Mouse (Mus musculus) forebrain, embryonic 12.5 days (tissue): ENCODE results near the gene Olfr922. TPM values are rescaled to one million over a fixed set of nuclear protein-coding genes. Genes with fewer than 3 reads are reported as not detected.

ENCODE experiments used
- ATAC-seq: fragments of 200-750 bp; cut with Nextera tagmentation; 2 replicates; pipeline ENCODE4 v1.8.0; 2017; ENCODE audit warnings: moderate TSS enrichment; ENCODE audit not compliant: low FRiP score
- H3K27ac ChIP-seq: fragments of 300-500 bp; sonication (generic); 2 replicates; pipeline ENCODE4 v1.5.1; 2016; ENCODE audit warnings: mild to moderate bottlenecking
- H3K27me3 ChIP-seq: fragments of 300-500 bp; sonication (generic); 2 replicates; pipeline ENCODE4 v1.6.1; 2016; ENCODE audit warnings: mild to moderate bottlenecking
- H3K36me3 ChIP-seq: fragments of 300-500 bp; sonication (generic); replicated peaks from 2 replicates; pipeline ENCODE4 v1.6.1; 2016; ENCODE audit warnings: mild to moderate bottlenecking
- H3K4me1 ChIP-seq: fragments of 300-500 bp; sonication (generic); 2 replicates; pipeline ENCODE4 v1.6.1; 2016
- H3K4me2 ChIP-seq: fragments of 300-500 bp; sonication (generic); 2 replicates; pipeline ENCODE4 v1.6.1; 2016; ENCODE audit warnings: mild to moderate bottlenecking, moderate library complexity
- H3K4me3 ChIP-seq: fragments of 300-500 bp; sonication (generic); replicated peaks from 2 replicates; pipeline ENCODE4 v1.5.1; 2016; ENCODE audit warnings: mild to moderate bottlenecking
- H3K9ac ChIP-seq: fragments of 300-500 bp; sonication (generic); 2 replicates; pipeline ENCODE4 v1.6.1; 2016; ENCODE audit warnings: mild to moderate bottlenecking
- H3K9me3 ChIP-seq: fragments of 300-500 bp; sonication (generic); 2 replicates; pipeline ENCODE4 v1.6.1; 2016
- WGBS: fragments of 180-500 bp; shearing (Covaris S2); methylation state at CpG from one replicate; pipeline ENCODE4 v1.1.7; 2016; 5-methylcytosine and 5-hydroxymethylcytosine counted together
- polyA plus RNA-seq: library from polyadenylated mRNA; unstranded; fragments of >200 nt; fragmentation: Nextera tagmentation; extraction: Ambion mirVana; gene quantifications from 2 replicates; pipeline ENCODE4 v1.2.1, GENCODE M21; 2016

Olfr922 gene
- polyA plus RNA-seq, result not detected in 2 replicates

DNA sequence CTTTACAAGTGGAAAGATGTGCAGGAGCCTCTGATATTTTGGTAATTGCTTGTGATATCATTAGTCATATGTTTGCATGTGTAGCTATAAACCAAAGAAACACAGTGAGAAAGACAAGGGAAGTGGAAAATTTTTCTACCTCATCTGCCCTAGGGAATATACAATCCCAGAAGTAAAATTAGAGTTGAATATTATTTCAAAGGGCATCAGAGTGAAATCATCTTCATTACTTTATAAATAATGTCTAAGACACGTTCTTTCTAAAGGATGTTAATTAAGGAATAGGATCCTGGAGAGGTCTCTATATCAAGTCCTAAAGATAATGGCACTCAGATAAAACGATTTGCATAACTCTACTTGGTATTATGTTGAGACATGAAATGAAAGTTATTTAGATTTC is at the start of gene Olfr922:
TSS of gene Olfr922 (plus strand) at position 301 of the 400 bp plus-strand sequence.
- no peaks in the 10 kb centered on the region for H3K4me1 ChIP-seq
- H3K36me3 ChIP-seq, result no peaks in the 10 kb centered on the region
- H3K4me3 ChIP-seq, result no peak within 1 kb of the TSS
- H3K27ac ChIP-seq, result no peak within 1 kb of the TSS
- ATAC-seq, result no peak
- no peaks in the 10 kb centered on the region for H3K9me3 ChIP-seq
- H3K27me3 ChIP-seq, result no peaks in the 10 kb centered on the region
- H3K4me2 ChIP-seq, result no peak within 1 kb of the TSS
- no peak within 1 kb of the TSS for H3K9ac ChIP-seq
- WGBS, result 69% methylated on average over 2 of the region's 2 CpGs

DNA sequence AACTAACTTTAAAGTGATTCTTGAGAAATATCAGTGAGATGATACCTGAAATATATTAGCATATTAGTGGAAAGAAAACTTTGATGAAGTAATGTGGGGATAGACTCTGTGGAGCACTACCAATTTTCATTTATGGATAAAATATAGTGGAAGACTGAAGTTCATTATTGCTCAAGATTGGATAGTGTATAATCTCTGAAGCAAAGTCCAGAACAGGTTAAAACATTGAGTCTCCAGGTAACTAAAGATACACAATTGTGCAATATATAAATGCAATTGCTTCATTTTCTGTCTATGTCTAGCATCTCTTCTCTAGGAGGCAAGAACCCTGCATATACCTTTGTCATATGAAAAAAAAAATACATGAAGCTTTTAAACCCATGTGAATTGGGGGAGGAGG is 41.6 kb upstream of the Olfr922 start, which contains the start of gene Olfr921:
TSS of gene Olfr921 (plus strand) at position 301 of the 400 bp plus-strand sequence.
- Histone ChIP-seq H3K27ac (no peak within 1 kb of the TSS), H3K27me3 (no peaks in the 10 kb centered on the region), H3K9me3 (no peaks in the 10 kb centered on the region), H3K4me3 (no peak within 1 kb of the TSS), H3K36me3 (no peaks in the 10 kb centered on the region), H3K4me2 (no peak within 1 kb of the TSS), H3K9ac (no peak within 1 kb of the TSS), H3K4me1 (no peaks in the 10 kb centered on the region)
- no peak for ATAC-seq

DNA sequence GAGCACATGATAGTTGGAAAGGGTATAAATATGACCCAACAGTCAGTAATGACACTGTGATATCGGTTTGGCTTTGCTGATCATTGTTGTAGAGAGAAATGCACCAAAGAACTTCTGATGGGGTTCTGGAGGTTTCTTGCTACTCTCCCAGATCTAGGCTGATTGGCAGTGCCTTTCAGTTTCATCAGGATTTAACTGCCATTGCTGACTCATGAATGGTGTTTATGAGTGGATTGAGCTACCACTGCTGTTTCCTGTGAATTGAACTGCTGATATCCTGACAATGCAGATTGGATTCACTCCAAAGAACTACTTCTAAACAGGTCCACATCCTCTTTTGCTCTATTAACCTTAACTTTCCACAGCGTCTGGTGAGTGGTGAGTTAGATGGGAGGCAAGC is 21.7 kb upstream of the Olfr922 start:
- no peaks in the 10 kb centered on the region for H3K36me3 ChIP-seq
- 86% methylated on average over 2 of the region's 2 CpGs for WGBS
- H3K9me3 ChIP-seq, result no peaks in the 10 kb centered on the region
- no peak overlapping the region for H3K4me2 ChIP-seq
- no peaks in the 10 kb centered on the region for H3K4me1 ChIP-seq
- H3K9ac ChIP-seq, result no peak overlapping the region
- no peaks in the 10 kb centered on the region for H3K27me3 ChIP-seq
- no peak overlapping the region for H3K27ac ChIP-seq
- H3K4me3 ChIP-seq, result no peak overlapping the region
- no peak for ATAC-seq

DNA sequence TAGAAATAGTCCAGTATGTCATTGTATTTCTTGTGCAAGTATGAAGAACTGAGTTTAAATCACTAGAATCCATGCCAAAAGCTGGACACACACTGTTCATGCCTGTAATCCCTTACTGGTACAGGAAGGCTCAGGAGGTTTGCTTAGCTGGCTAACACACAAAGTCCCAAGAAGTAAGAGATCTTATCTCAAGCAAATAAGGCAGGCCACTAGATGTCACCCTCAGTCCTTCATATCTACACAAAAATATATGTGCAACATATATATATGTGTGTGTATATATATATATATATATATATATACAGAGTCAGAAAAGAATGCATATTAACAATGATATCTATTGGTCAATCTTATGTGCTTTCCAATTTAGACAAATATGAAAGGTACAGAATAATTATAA is 8.7 kb upstream of the Olfr922 start:
- H3K4me2 ChIP-seq, result no peak overlapping the region
- no peak overlapping the region for H3K4me3 ChIP-seq
- no peak overlapping the region for H3K27ac ChIP-seq
- no peaks in the 10 kb centered on the region for H3K27me3 ChIP-seq
- no peak overlapping the region for H3K9ac ChIP-seq
- H3K4me1 ChIP-seq, result no peaks in the 10 kb centered on the region
- no peaks in the 10 kb centered on the region for H3K9me3 ChIP-seq
- no peaks in the 10 kb centered on the region for H3K36me3 ChIP-seq
- ATAC-seq, result no peak

DNA sequence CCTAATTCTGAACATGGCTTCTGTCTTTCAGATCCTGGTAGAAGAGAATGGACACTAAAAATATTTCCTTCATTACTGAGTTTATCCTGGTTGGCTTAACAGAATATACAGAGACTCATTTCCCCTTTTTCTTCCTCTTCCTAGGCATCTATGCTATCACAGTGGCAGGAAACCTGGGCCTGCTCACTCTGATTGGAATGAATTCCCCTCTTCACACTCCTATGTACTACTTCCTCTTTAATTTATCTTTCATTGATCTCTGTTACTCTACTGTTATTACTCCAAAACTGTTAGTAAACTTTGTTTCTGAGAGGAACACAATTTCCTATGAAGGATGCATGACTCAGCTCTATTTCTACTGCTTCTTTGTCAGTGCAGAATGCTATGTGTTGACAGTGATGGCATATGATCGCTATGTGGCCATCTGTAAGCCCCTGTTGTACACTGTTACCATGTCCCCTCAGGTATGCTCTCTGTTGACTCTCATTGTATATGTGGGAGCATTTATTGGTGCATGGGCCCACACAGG is 1.1 kb downstream of the Olfr922 start:
- Histone ChIP-seq H3K4me2 (no peak overlapping the region), H3K27me3 (no peaks in the 10 kb centered on the region), H3K4me1 (no peaks in the 10 kb centered on the region), H3K9me3 (no peaks in the 10 kb centered on the region), H3K9ac (no peak overlapping the region), H3K4me3 (no peak overlapping the region), H3K36me3 (no peaks in the 10 kb centered on the region), H3K27ac (no peak overlapping the region)
- 88% methylated on average over 1 of the region's 1 CpGs for WGBS
- no peak for ATAC-seq

DNA sequence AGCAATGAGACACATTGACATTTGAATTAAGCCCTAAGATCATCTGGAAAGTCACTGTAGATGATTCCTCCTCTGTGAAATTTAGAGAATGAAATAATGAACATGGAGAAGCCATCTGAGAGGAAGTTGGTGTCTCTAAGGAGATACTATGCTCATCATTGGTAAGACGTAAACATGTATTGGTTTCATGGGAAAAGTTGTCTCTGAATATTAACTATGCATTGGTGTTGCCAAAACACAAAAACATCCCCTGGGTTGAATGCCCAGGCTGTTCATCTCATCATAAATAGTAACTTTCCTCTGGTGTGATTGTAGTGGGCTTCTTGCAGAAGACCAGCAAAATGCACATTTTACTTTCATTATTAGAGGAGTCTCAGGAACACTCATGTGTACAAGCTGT is 11.8 kb downstream of the Olfr922 start, which contains the start of gene Olfr923:
TSS of gene Olfr923 (plus strand) at position 301 of the 400 bp plus-strand sequence.
- Histone ChIP-seq H3K4me1 (no peaks in the 10 kb centered on the region), H3K4me2 (no peak within 1 kb of the TSS), H3K9me3 (no peaks in the 10 kb centered on the region), H3K4me3 (no peak within 1 kb of the TSS), H3K9ac (no peak within 1 kb of the TSS), H3K36me3 (no peaks in the 10 kb centered on the region), H3K27ac (no peak within 1 kb of the TSS), H3K27me3 (no peaks in the 10 kb centered on the region)
- ATAC-seq, result no peak
- WGBS, result 93% methylated on average over 1 of the region's 1 CpGs

DNA sequence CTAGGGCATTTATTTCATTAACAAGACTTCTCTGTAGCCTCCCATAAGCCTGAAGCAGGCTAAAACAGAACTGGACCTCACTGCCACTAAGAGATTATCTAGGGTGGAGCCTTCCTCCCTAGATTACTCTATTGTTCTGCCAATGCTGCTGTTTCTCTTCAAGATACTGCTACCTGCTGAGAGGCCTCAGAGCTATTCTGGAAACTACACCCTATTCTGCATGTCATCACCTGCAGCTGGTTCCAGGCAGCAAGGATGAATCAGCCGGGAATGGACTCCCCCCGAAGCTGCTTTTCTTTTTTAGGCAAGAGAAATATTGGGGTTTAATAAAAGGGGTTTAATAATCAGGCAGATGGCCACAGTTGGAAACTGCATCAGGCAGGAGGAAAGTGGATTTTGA is 18.6 kb downstream of the Olfr922 start:
- no peaks in the 10 kb centered on the region for H3K36me3 ChIP-seq
- no peaks in the 10 kb centered on the region for H3K4me1 ChIP-seq
- H3K9ac ChIP-seq, result no peak overlapping the region
- no peak overlapping the region for H3K27ac ChIP-seq
- WGBS, result 69% methylated on average over 2 of the region's 2 CpGs
- no peak for ATAC-seq
- no peak overlapping the region for H3K4me3 ChIP-seq
- H3K27me3 ChIP-seq, result no peaks in the 10 kb centered on the region
- no peak overlapping the region for H3K4me2 ChIP-seq
- no peaks in the 10 kb centered on the region for H3K9me3 ChIP-seq

DNA sequence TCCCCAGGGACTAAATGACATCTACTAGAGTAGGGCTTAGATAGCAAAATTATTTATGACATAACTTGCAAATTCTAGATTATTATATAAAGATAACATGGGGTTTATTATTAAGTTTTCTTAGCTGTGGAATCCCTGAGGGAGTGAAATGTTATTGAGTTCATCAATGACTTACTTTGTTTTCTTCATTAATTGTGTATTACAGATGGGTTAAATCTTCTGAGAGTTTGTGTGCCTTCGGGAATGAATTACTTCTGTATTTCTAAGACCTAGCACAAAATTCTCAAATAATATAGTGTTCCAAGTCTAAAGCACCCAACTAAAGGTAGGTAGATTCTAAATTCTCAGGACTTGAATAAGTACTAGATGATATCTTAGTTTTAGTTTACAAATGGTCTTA is 29.7 kb downstream of the Olfr922 start, which contains the start of gene Olfr924:
TSS of gene Olfr924 (plus strand) at position 301 of the 400 bp plus-strand sequence.
- H3K27ac ChIP-seq, result no peak within 1 kb of the TSS
- H3K36me3 ChIP-seq, result no peaks in the 10 kb centered on the region
- 86% methylated on average over 1 of the region's 1 CpGs for WGBS
- H3K4me3 ChIP-seq, result no peak within 1 kb of the TSS
- no peaks in the 10 kb centered on the region for H3K4me1 ChIP-seq
- H3K27me3 ChIP-seq, result no peaks in the 10 kb centered on the region
- H3K9me3 ChIP-seq, result no peaks in the 10 kb centered on the region
- H3K4me2 ChIP-seq, result no peak within 1 kb of the TSS
- no peak within 1 kb of the TSS for H3K9ac ChIP-seq
- ATAC-seq, result no peak

DNA sequence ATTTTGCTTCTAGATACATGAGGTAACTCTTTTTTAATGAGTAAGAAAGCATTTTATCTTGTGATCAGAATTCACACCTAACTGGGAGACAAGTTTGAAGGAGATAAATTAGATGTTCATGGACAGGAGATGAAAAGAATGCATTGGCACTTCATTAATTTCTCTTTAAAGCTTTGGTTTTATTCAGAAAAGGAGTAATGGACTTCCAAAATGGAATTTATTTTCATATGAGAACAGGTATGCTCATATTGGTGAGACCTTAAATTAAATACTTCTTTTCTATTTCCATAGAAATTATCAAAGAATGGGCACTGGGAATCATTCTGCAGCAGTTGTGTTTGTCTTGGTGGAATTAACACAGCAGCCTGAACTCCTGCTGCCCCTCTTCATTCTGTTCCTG is 40.3 kb downstream of the Olfr922 start, which contains the start of gene Olfr26:
TSS of gene Olfr26 (plus strand) at position 301 of the 400 bp plus-strand sequence.
- no peak within 1 kb of the TSS for H3K4me2 ChIP-seq
- no peaks in the 10 kb centered on the region for H3K9me3 ChIP-seq
- H3K4me1 ChIP-seq, result no peaks in the 10 kb centered on the region
- H3K4me3 ChIP-seq, result no peak within 1 kb of the TSS
- no peak within 1 kb of the TSS for H3K9ac ChIP-seq
- H3K27me3 ChIP-seq, result no peaks in the 10 kb centered on the region
- H3K36me3 ChIP-seq, result no peaks in the 10 kb centered on the region
- H3K27ac ChIP-seq, result no peak within 1 kb of the TSS
- no peak for ATAC-seq

Other genes with a start within 250 kb of the Olfr922 start
- not detected in 2 replicates for gene Olfr912, start 234.4 kb upstream of the Olfr922 start, polyA plus RNA-seq
- not detected in 2 replicates for gene Olfr913, start 221.9 kb upstream of the Olfr922 start, polyA plus RNA-seq
- gene Olfr914, start 209.5 kb upstream of the Olfr922 start, polyA plus RNA-seq, result not detected in 2 replicates
- gene Olfr916, start 154.7 kb upstream of the Olfr922 start, polyA plus RNA-seq, result not detected in 2 replicates
- not detected in 2 replicates for gene Olfr917, start 148.8 kb upstream of the Olfr922 start, polyA plus RNA-seq
- not detected in 2 replicates for gene Olfr918, start 140.0 kb upstream of the Olfr922 start, polyA plus RNA-seq
- not detected in 2 replicates for gene Olfr919, start 110.9 kb upstream of the Olfr922 start, polyA plus RNA-seq
- 6.5 and 8.7 TPM in 2 replicates for gene Vwa5a, start 96.3 kb upstream of the Olfr922 start, polyA plus RNA-seq
- gene Olfr920, start 62.3 kb upstream of the Olfr922 start, polyA plus RNA-seq, result not detected in 2 replicates
- not detected in 2 replicates for gene Olfr921, start 41.5 kb upstream of the Olfr922 start, polyA plus RNA-seq
- gene Olfr923, start 11.9 kb downstream of the Olfr922 start, polyA plus RNA-seq, result not detected in 2 replicates
- not detected in 2 replicates for gene Olfr924, start 29.8 kb downstream of the Olfr922 start, polyA plus RNA-seq
- gene Olfr26, start 40.4 kb downstream of the Olfr922 start, polyA plus RNA-seq, result not detected in 2 replicates
- not detected in 2 replicates for gene Olfr926, start 62.5 kb downstream of the Olfr922 start, polyA plus RNA-seq
- gene Olfr930, start 115.2 kb downstream of the Olfr922 start, polyA plus RNA-seq, result not detected in 2 replicates
- gene Olfr933, start 157.7 kb downstream of the Olfr922 start, polyA plus RNA-seq, result not detected in 2 replicates
- not detected in 2 replicates for gene Olfr934, start 173.7 kb downstream of the Olfr922 start, polyA plus RNA-seq
- gene Olfr935, start 185.1 kb downstream of the Olfr922 start, polyA plus RNA-seq, result not detected in 2 replicates
- not detected in 2 replicates for gene Olfr146, start 208.8 kb downstream of the Olfr922 start, polyA plus RNA-seq